Mouse (Mus musculus): ENCODE data around the gene Gm42906.

DNA sequence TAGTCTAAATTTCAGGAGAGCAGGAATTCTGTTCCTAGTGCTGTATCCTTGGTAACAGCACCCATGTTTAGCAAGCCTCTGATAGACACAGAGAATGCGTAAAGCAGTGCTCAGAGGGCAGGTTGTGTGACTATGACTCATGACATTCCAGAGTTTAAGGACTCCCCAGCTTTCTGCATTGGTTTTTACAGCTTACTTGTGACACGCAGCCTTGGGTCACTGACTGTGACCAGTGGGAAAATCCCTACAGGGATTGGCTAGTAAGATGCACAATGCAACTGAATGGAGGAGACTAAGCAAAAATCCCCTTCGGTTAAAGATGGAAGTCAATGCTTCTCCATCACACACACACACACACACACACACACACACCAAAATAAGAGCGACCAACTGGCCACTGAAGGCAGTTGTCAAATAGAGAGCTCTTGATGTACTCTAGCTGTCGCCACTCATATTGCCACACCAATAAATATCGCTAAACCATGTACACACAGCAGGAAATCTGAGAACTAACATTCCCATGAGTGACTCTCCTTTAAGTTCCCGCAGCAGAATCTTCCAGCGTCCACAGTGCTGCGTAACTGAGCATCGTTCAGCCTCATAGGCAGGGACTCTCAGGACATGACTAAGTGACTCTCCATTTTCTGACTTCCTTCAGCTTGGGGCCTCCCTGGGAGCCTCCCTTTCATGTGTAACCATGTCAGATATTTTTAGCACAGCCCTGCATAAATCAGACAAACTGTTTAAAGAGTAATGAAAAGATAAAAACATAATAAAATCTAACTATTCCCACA, 112.0 kb downstream of the Gm42906 start:
- TF ChIP-seq CTCF (IDR thresholded peaks at IDR 0.05; ENCODE audit: low read depth) (no peak), EP300 (optimal IDR thresholded peaks at IDR 0.05) (no peak)

Measured in stomach, postnatal 0 days (tissue).